Mouse (Mus musculus) cerebellum, postnatal 4 days (tissue): ENCODE measurements around the gene Vmn2r39.
"Not testable (repeated sequence)": the region's sequence is repeated elsewhere in the genome, so short reads cannot be mapped to it uniquely, and the experiment has no call there.

ENCODE experiments used
- DNase-seq, 2 experiments: peaks; one replicate each; pipeline ENCODE4 v3.0.0; 2022; ENCODE audit warnings: low spot score in 2 of 2, mixed read lengths in 1 of 2

Gene Vmn2r39

DNA sequence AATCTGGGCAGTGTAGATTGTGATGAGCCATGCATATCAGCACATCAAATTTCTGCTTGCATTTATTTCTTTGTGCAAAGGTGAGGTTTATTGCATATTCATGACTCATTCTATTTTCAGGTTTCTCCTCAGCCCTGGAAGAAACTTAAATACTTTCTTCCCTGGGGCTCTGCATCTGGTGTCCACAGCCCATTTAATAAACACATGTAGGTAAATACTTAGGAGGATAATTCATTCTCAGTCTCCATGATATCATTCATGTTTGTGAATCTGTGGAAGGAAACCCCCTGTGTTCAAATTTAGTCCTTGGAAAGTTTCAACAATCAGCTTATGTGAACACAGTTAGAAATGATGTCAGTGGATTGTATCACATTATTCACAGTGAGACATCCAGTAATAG lies at the start of gene Vmn2r39:
Gene Vmn2r39 (minus strand): TSS at position 101 of the 400 bp plus-strand sequence.
- not testable (repeated sequence) for DNase-seq

DNA sequence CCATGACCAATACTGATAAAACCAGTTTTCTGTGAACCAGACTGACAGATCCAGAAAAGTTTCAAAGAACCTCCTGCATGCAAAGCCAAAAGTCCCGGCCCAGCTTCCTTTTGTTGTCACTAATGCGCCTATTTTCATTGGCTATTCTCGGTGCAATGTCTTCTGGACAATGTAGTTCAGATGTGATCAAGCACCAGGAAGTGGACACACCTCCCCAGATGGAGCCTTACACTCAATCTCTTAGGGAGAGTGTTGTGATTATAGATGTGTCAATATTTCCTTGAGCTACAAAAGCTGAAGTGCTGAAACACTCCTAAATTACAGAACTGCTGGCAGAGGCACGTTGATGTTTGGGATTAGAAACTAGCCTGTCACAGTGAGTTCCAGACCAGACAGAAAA lies 34.8 kb upstream of the Vmn2r39 start:
- DNase-seq, result not testable (repeated sequence)
